Mouse (Mus musculus): ENCODE data around the gene Apoc2.

Apoc2 gene

DNA sequence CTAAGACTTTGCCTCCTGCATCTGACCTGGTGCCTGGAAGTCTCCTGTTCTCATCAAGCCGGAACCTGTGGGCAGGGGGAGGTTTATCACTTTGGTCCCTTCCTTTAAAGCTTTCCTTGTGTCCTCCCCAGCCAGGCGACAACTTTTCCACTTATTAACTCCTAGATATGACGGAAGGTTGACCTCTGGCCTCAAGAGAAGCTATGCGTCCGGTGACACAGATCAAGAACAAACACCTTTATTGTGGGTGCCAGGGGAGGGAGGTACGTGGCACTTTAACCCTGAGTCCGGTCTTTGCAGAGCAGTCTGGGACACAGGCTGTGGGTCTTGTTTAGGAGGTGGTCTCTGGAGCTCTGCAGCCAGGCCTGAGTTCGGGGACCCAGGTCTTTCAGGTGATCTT lies at the start of gene Apoc2:
Gene Apoc2 (minus strand): TSS at position 70 of the 400 bp plus-strand sequence.
- no peak for DNase-seq (ENCODE audit: low spot score in 2 of 2)

GRCm38 (mm10) chr7:19726541-19726940 lies 48.8 kb upstream of the Apoc2 start:
- DNase-seq (ENCODE audit: low spot score in 2 of 2), result no peak

- peak in 1 of 2 experiments; percentile 69 for DNase-seq (ENCODE audit: low spot score in 2 of 2)
Measured at GRCm38 (mm10) chr7:19724167-19724566, 46.4 kb upstream of the Apoc2 start.

DNA sequence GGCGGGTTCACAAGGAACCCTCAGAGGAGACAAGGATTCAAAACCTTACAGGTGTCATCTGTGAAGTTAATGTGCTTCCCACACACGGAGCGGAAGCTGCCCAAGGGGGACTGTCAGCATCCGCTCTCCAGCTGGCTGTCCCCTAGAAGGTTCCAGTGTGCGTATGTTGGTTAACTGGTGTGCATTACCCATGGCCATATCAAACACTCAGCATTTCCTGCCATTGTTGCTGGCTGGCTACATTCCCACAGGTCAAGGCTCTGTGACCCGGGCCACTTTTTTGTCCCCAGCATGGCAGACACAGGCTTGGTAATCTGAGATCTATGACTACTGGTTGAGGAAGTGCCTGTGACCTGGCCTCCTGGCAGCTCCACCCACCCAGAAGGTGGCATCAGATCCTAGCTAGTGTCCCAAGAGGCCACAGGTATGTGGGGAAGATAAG lies 45.0 kb upstream of the Apoc2 start:
- no peak for DNase-seq (ENCODE audit: low spot score in 2 of 2)

GRCm38 (mm10) chr7:19719200-19719599 lies 41.5 kb upstream of the Apoc2 start:
- DNase-seq (ENCODE audit: low spot score in 2 of 2), result no peak

GRCm38 (mm10) chr7:19718297-19718952 lies 40.7 kb upstream of the Apoc2 start:
- no peak for DNase-seq (ENCODE audit: low spot score in 2 of 2)

GRCm38 (mm10) chr7:19717346-19717745 lies 39.6 kb upstream of the Apoc2 start:
- no peak for DNase-seq (ENCODE audit: low spot score in 2 of 2)

DNA sequence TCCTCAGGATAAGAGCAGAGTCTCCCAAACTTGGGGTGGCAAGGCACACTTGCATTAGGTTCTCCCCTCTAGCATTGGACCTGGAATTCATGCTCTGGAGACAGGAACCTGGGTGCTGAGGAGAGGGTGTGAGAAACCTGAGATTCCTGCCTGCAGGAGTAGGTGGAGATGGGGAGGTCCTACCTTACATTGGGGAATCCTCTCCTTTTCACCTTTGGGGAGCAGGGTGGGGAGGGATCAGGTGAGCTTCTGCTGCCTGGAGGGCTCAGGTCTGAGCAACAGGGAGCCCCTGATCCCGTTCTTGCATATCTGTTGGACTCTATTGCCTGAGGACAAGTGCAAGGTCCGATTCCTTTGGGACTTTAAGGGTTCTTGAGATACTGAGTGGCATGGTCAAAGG lies 39.1 kb upstream of the Apoc2 start:
- DNase-seq (ENCODE audit: low spot score in 2 of 2), result no peak

- no peak for DNase-seq (ENCODE audit: low spot score in 2 of 2)
Measured at GRCm38 (mm10) chr7:19716055-19716682, 38.4 kb upstream of the Apoc2 start.

GRCm38 (mm10) chr7:19715239-19716054 lies 37.7 kb upstream of the Apoc2 start, which contains the start of gene Tomm40:
Gene Tomm40 (minus strand): TSS chr7:19715438.
- DNase-seq (ENCODE audit: low spot score in 2 of 2), result peak; percentile 97 to 99

GRCm38 (mm10) chr7:19714836-19715235 lies 37.1 kb upstream of the Apoc2 start:
- no peak for DNase-seq (ENCODE audit: low spot score in 2 of 2)

DNA sequence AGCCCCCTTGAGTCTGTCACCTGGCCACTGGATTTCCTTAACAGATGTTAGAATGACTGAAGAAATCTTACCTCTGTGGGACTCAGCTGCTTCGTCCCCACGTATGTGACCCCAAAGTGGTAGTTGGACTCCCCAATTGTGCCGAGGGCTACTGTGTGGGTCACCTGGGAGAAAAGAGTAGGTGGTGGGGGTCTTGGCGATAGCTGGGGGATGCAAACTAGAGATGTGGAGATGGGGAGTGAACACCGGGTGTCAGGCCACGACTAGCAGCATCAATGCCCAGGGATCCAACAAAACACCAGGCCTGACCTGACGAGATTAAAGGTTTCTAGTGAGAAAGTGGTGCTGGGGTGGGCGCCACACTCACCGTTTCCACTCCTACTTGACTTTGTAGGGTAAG lies 35.9 kb upstream of the Apoc2 start:
- no peak for DNase-seq (ENCODE audit: low spot score in 2 of 2)

- DNase-seq (ENCODE audit: low spot score in 2 of 2), result no peak
Measured at GRCm38 (mm10) chr7:19713196-19713595, 35.5 kb upstream of the Apoc2 start.

DNA sequence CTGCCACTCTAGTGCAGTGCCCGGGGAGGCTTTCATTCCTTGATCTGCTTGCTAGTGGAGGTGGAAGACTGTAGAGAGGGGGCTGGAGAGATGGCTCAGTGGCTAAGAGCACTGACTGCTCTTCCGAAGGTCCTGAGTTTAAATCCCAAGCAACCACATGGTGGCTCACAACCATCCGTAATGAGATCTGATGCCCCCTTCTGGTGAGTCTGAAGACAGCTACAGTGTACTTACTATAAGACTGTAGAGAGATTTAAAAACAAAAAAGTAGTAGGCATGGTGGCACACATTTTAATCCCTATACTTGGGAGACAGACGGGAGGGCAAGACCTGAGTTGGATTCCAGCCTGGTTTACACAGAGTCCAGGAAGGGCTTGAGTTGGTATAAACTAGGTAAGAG lies 34.7 kb upstream of the Apoc2 start:
- no peak for DNase-seq (ENCODE audit: low spot score in 2 of 2)

- no peak for DNase-seq (ENCODE audit: low spot score in 2 of 2)
Measured at GRCm38 (mm10) chr7:19710650-19711049, 32.9 kb upstream of the Apoc2 start.

DNA sequence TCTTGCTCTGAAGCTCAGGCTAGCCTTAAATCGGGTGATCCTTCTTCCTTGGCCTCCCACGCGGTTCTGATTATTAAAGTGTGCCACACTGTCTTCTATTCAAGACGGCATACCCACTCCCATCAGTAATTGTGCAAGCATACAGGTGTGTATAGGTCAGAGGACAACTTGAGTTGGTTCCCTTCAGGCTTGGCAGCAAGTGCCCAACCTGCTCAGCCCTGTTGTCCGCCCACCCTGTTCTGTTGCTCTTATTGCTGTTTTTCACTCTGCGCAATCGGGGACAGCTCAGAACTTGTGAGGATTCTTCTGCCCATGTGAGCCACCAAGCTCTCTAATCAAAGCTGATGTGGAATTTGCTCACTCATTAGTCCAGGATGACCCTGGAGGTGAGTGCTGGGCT lies 27.5 kb upstream of the Apoc2 start:
- no peak for DNase-seq (ENCODE audit: low spot score in 2 of 2)

- no peak for DNase-seq (ENCODE audit: low spot score in 2 of 2)
Measured at GRCm38 (mm10) chr7:19704475-19704874, 26.7 kb upstream of the Apoc2 start.

GRCm38 (mm10) chr7:19702859-19703555 lies 25.3 kb upstream of the Apoc2 start:
- DNase-seq (ENCODE audit: low spot score in 2 of 2), result no peak

GRCm38 (mm10) chr7:19701069-19701761 lies 23.5 kb upstream of the Apoc2 start:
- DNase-seq (ENCODE audit: low spot score in 2 of 2), result peak; percentile 56 to 77

- DNase-seq (ENCODE audit: low spot score in 2 of 2), result no peak
Measured at GRCm38 (mm10) chr7:19700299-19701068, 22.7 kb upstream of the Apoc2 start.

GRCm38 (mm10) chr7:19699827-19700148 lies 22.0 kb upstream of the Apoc2 start:
- DNase-seq (ENCODE audit: low spot score in 2 of 2), result no peak

Measured in urinary bladder, postnatal 4 days (tissue).